Mouse (Mus musculus): ENCODE data around the gene Ankrd34a.

Ankrd34a gene

GRCm38 (mm10) chr3:96563267-96563666, 33.2 kb upstream of the Ankrd34a start:
- DNase-seq (ENCODE audit: low spot score in 2 of 2): no peak

DNA sequence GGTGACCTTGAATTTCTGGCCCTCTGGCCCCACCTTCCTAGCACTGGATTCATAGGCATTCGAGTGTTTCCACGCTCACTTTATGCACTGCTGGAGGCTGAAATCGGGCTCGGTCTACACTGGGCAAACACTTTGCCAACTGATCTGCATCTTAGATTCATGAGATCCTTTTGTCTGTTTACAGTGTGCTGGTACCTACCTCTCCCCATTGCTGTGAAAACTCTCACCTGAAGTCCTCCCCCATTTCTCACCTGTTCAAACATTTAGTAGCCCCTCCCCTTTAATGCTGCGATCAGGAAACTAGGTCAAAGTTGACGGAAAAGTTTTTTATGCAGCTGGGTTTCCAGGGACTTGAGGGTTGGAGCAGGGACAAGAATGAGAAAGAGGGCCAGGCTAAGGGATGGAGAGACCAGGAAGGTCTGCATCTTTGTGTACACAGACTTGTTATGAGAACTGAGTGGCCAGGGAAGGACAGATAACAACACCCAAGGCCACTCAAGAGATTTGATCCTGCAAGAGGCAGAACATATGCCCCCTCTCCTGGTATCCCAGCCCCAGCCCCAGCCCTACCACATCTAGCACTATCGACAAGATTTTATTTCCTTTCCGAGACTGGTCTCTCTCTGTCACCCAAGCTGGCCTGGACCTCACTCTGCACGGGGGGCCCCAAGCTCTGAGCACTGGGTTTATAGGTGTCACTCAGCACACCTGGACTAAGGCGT, 32.4 kb upstream of the Ankrd34a start:
- no peak for DNase-seq (ENCODE audit: low spot score in 2 of 2)

DNA sequence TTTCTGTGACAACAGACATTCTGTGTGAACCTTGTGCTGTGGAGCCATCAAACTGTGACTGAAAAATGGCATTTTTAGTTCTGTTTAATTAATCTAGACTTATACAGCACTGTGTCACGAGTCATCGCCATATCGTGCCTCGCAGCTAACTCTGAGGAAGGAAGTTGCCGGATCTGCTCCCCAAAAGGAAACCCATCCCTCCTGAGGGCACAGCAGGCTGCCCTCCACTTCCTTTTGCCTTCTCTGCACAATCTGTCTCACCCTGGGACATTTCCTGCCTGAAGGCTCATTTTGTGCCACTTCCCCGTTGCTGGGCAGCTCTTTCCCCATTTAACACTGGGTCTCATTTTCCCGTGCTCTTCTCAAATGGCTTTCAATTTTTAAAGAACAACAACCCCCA, 31.8 kb upstream of the Ankrd34a start:
- DNase-seq (ENCODE audit: low spot score in 2 of 2): peak in 1 of 2 experiments; percentile 54

DNA sequence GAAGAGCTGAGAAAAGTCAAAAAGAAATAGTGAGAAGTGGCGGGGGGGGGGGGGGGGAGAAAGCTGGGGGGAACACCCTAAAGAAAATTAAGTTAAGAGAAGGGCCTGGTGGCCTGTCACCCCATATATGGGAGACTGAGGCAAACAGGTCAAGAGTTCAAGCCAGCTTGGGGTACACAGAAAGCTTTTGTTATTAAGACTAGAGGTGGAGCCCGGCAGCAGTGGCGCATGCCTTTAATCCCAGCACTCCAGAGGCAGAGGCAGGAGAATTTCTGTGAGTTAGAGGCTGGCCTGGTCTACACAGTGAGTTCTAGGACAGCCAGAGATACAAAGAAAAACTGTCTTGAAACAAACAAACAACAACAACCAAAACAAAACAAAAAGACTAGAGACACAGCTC, 31.3 kb upstream of the Ankrd34a start:
- no peak for DNase-seq (ENCODE audit: low spot score in 2 of 2)

- DNase-seq (ENCODE audit: low spot score in 2 of 2): no peak
Measured at GRCm38 (mm10) chr3:96566661-96567450, 29.6 kb upstream of the Ankrd34a start.

- no peak for DNase-seq (ENCODE audit: low spot score in 2 of 2)
Measured at GRCm38 (mm10) chr3:96568605-96569004, 27.8 kb upstream of the Ankrd34a start.

- no peak for DNase-seq (ENCODE audit: low spot score in 2 of 2)
Measured at GRCm38 (mm10) chr3:96569506-96569905, 26.9 kb upstream of the Ankrd34a start.

- no peak for DNase-seq (ENCODE audit: low spot score in 2 of 2)
Measured at GRCm38 (mm10) chr3:96569966-96570605, 26.4 kb upstream of the Ankrd34a start.

GRCm38 (mm10) chr3:96570643-96571042, 25.8 kb upstream of the Ankrd34a start:
- DNase-seq (ENCODE audit: low spot score in 2 of 2): no peak

GRCm38 (mm10) chr3:96571336-96571735, 25.1 kb upstream of the Ankrd34a start:
- no peak for DNase-seq (ENCODE audit: low spot score in 2 of 2)

- no peak for DNase-seq (ENCODE audit: low spot score in 2 of 2)
Measured at GRCm38 (mm10) chr3:96571896-96572698, 24.3 kb upstream of the Ankrd34a start.

DNA sequence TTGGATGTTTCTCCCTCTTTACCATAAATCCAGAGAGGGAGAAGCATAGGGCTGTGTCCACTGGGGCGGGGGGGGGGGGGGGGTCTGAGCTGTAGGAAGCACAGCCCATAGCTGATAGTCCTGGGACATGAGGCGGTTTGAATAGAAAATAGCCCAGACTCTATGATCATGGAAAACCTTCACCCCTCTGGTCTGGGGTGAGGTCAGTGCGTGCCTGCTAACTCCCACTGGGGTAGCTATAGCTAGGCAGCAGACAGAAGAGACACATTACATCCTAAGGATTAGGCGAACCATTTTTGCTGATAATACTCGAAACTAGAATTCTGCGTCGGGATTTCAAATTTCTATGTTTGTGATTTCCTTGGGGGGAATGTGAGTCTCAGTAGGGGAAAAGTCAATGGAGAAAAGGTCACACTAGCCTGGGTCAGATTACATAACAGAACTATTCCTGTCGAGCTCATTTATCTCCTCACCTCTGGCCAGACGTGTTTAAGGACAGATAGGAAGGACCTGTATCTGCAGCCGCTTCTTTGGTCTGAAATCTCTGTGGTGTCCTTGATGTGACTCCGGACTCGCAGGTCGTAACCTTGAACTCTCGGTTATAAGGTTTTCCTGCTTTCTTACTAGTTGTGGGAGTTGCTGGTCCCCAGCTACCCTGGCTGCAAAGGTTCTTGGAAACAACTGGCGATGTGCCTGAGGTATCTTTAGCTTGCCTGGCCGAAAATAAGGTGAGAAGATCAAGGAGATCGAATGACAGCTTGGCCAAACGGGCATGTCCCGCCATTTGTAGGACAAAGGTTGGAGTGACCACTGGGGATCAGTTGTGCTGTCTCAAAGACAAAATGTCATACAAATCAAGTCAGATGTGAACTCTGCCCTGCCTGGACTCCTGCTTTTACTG, 22.6 kb upstream of the Ankrd34a start:
- no peak for DNase-seq (ENCODE audit: low spot score in 2 of 2)

GRCm38 (mm10) chr3:96575272-96575984, 21.0 kb upstream of the Ankrd34a start:
- no peak for DNase-seq (ENCODE audit: low spot score in 2 of 2)

DNA sequence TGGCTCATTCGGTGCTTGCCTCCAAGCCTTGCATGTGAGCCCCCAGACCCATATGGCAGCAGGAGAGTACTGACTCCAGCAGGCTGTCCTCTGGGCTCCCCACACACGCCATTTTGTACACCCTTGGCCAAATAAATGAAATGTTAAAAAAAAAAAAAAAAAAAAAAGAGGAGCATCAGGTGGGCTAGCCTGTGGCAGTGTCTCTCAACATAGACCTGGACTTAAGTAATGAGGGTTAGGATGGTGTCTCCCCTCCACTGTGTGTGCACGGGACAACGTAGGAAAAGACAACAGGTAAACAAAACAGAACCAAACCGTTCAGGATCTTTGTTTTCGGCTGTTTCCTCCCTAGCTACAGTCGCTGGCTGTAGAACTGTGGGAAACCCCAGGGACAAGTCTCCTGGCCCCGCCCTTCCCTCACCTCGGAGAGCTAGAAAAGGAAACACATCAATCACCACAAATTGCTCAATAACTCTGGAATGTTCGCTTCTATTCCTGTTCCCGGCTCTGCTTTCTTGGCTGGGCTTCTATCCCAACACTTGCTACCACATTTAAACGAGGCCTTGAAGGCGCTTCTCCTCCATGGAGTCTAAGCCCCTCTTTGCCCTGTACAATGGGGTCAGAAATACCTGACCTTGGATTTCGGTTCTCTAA, 20.3 kb upstream of the Ankrd34a start:
- DNase-seq (ENCODE audit: low spot score in 2 of 2): no peak

DNA sequence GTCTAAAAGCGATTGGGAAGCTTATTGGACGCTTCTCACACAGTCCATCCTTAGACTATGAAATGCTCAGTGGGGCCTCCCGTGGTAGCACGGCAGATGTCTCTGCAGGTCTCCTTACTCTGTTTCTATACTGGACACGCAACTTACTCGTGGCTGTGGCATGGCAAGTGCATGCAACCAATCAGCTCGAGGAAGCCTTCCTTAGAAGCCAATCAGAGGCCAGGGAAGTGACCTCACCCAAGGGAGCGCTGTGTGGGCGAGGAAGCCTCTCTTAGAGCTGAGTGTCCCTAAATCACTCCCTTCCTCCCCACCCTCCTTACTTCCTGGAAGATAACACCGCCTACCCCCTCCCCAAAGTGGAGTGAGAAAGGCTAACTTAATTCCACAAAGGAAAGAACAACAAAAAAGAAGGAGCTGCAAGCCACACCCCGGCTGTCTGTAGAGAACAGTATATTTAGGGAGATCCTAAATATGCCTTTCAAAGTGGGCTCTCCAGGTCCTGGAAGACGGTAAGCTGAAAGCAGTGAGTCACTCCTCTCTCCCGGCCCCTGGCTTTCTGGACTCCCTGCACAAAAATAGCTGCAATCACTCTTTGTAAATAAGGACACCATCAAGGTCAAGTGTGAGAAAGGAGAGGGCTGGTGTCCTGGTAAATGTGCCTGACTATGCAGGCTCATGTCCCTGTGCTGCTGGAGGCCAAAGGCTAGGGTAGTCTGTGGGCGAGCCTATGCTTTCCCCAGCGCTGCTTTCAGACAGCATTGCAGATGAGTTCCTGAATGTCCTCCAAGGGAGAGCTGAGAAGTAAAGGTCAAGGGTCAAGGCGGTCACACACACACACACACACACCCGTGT, 19.5 kb upstream of the Ankrd34a start, which contains the start of gene Gm16253:
Gene Gm16253 (plus strand): TSS at position 295 of the 852 bp plus-strand sequence.
- DNase-seq (ENCODE audit: low spot score in 2 of 2): peak; percentile 84 to 89

- no peak for DNase-seq (ENCODE audit: low spot score in 2 of 2)
Measured at GRCm38 (mm10) chr3:96577566-96577965, 18.9 kb upstream of the Ankrd34a start.

DNA sequence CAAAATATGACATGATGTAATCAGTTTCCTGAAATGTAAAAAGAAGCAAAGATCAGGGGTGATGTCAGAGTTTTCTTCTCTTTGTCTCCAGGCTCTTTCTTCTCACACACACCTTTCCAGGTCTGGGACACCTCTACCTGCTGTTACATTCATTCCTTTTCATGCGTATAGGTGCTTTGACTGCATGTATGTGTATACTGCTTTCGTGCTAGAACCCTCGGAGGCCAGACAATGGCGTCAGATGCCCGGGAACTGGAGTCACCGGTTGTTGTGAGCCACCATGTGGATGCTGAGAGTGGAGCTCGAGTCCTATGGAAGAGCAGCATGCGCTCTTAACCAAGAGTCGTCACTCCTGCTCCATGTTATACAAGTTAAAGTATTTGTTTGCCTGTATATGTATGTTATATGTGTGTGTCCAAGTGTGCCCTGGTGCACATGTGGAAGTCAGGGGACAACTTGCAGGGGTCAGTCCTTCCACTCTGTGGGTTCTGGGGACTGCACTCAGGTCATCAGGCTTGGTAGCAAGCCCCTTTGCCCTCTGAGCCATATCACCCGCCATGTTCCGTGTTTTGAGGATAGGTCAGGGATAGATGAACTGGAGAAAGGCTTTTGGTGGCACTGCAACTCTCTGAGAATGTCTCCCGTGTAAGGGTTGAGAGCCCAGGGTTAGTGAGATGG, 17.7 kb upstream of the Ankrd34a start:
- no peak for DNase-seq (ENCODE audit: low spot score in 2 of 2)

DNA sequence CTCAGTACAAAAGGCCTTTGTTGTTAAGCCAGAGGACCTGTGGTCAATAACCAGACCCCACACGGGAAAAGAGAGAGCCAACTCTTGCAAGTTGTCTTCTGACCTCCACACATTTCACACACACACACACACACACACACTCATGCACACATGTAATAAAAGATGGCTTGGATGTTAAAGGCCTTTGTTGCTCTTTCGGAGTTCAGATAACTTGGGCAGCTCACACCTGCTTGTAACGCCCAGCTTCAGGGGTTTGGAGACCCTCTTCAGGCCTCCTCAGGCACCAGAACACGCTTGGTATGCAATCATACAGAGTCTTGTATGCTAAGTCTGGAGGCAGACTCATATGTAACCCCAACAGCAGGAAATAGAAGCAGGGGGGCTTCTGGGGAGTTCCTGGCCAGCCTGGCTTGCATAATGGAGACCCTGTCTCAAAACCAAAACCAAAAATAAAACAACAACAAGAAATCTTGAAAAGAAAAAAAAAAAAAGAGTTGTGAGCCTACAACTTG, 17.1 kb upstream of the Ankrd34a start:
- DNase-seq (ENCODE audit: low spot score in 2 of 2): no peak
